In genomic region chr3:60437678-60438232, GRCm38 (mm10) we compare ENCODE assay signal across 8 mouse cellular contexts. TPM values are rescaled to one million over a fixed set of nuclear protein-coding genes. Genes with fewer than 3 reads are reported as not detected.
DNase-seq lines count a peak whose midpoint lies in the region; ATAC-seq and TF ChIP-seq lines count a peak whose summit lies in the region.
"Had no signal": no experiment of that assay in that cellular context is flagged by ENCODE, and none has a peak within 500 bp of the region (broad histone marks: within the 10 kb centered on the region; RNA-seq: fewer than 3 reads in every experiment).

No protein-coding gene starts in this region.

- H3K4me3 ChIP-seq in lung, embryonic 14.5 days (ENCODE audit: low read depth, low read length): no peak overlapping the region
- H3K4me3 ChIP-seq: embryonic facial prominence, embryonic 13.5 days had no signal

- H3K4me1 ChIP-seq in lung, embryonic 14.5 days (ENCODE audit: insufficient read depth): no peaks in the 10 kb centered on the region
- H3K4me1 ChIP-seq: embryonic facial prominence, embryonic 13.5 days had no signal

- H3K27me3 ChIP-seq in lung, embryonic 14.5 days (ENCODE audit: insufficient read depth, low read length): no peaks in the 10 kb centered on the region
- H3K27me3 ChIP-seq: embryonic facial prominence, embryonic 13.5 days had no signal

- TF ChIP-seq CTCF in lung, embryonic 14.5 days (IDR thresholded peaks at IDR 0.05; ENCODE audit: low read depth): no peak

- H3K36me3 ChIP-seq in lung, embryonic 14.5 days (ENCODE audit: insufficient read depth): no peaks in the 10 kb centered on the region
- H3K36me3 ChIP-seq: embryonic facial prominence, embryonic 13.5 days had no signal

- H3K9ac ChIP-seq in lung, embryonic 14.5 days: no peak overlapping the region
- H3K9ac ChIP-seq: embryonic facial prominence, embryonic 13.5 days had no signal

- intact Hi-C loops in gastrocnemius, postnatal 14 days (cut with DNase I; ENCODE audit: low total_unique reads): no loop called here

- peak; percentile 82 for DNase-seq in 416B (ENCODE audit: low read depth)
- DNase-seq in Muller cell, postnatal 12 days (ENCODE audit: inconsistent ontology term): peak; percentile 55
- DNase-seq in gastrocnemius, postnatal 14 days: peak; percentile 57
- DNase-seq in lung, embryonic 14.5 days: peak; percentile 77
- DNase-seq in retina, embryonic 14.5 days (ENCODE audit: low spot score): no peak

- no peaks in the 10 kb centered on the region for H3K9me3 ChIP-seq in lung, embryonic 14.5 days (ENCODE audit: low read depth, low read length)
- H3K9me3 ChIP-seq: embryonic facial prominence, embryonic 13.5 days had no signal

- ATAC-seq in lung, embryonic 14.5 days (ENCODE audit: insufficient read depth): no peak
- ATAC-seq in frontal cortex, adult (ENCODE audit: low TSS enrichment): no peak
- ATAC-seq in megakaryocyte-erythroid progenitor cell, adult 5-6 weeks (replicated peaks; ENCODE audit: low FRiP score, low TSS enrichment, poor library complexity, severe bottlenecking): no peak

- H3K4me2 ChIP-seq in lung, embryonic 14.5 days: no peak overlapping the region
- H3K4me2 ChIP-seq: embryonic facial prominence, embryonic 13.5 days had no signal

- H3K27ac ChIP-seq in lung, embryonic 14.5 days (ENCODE audit: low read depth): no peak overlapping the region
- H3K27ac ChIP-seq: embryonic facial prominence, embryonic 13.5 days had no signal

- 37% methylated on average over 1 of the region's 1 CpGs for WGBS in lung, embryonic 14.5 days

RNA-seq across cellular contexts. Expression of gene Mbnl1, which starts 34.9 kb away (rescaled TPM):
- 100 to 1,000 TPM; 280 to 319 TPM for total RNA-seq in gastrocnemius, postnatal 14 days (2021)
- polyA plus RNA-seq in lung, embryonic 14.5 days (2014; fragmentation: Nextera tagmentation; extraction: Ambion mirVana): 199 and 201 TPM in 2 replicates
- 524 and 588 TPM in 2 replicates for total RNA-seq in megakaryocyte-erythroid progenitor cell, adult 5-6 weeks (2014; fragmentation: Nextera tagmentation)
- 726 and 751 TPM in 2 replicates for total RNA-seq in megakaryocyte-erythroid progenitor cell, adult 5-6 weeks (2017)
